Mouse (Mus musculus) right cerebral cortex, postnatal 36 days (tissue): ENCODE measurements around the gene Arhgap20.
A peak's percentile ranks its signal among the peaks of the same experiment; 100 is the strongest.

Source experiments
- DNase-seq, 2 experiments: peaks; one replicate each; pipeline ENCODE4 v3.0.0; 2022; ENCODE audit warnings: low spot score in 2 of 2, mixed read lengths in 1 of 2

Gene Arhgap20

GRCm38 (mm10) chr9:51798251-51798650, 33.1 kb downstream of the Arhgap20 start:
- DNase-seq, result no peak

DNA sequence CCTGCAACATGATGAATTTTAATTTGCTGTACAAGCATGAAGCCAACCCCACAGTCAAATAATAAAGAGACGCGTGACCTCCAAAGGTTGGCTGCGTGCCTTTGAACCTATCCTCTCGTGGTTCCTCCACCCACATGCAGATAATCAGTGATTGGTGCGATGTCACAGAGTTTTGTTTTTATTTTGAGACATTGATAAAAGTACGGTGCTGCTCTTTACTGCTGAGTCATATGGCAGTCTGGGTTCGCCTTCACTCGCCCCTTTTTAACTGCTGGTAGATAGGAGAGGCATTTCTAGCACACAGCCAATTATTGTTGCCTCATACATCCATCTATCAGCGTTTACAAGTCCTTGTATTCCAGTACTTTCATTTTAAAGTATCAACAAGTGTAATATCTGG, 34.0 kb downstream of the Arhgap20 start:
- no peak for DNase-seq

DNA sequence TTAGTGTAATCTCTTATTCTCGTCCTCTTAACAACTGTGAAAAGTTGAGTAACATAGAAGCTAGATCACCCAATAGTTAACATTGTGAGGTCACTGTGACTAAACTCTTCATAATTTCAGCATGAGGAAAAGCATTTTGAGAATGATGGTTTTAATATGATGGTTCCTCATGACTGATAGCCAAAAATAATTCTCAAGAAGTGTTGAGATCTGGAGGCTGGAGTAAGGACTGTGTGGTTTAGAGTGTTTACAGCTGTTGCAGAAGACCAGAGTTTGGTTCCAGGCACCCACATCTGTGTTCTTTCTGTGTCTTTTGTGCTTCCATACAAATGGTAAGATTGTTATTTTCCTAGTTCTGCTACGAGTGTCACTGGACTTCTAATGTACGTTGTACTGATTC, 42.1 kb downstream of the Arhgap20 start:
- no peak for DNase-seq

- DNase-seq, result no peak
These were observed 47.8 kb downstream of the Arhgap20 start for GRCm38 (mm10) chr9:51812931-51813330.

DNA sequence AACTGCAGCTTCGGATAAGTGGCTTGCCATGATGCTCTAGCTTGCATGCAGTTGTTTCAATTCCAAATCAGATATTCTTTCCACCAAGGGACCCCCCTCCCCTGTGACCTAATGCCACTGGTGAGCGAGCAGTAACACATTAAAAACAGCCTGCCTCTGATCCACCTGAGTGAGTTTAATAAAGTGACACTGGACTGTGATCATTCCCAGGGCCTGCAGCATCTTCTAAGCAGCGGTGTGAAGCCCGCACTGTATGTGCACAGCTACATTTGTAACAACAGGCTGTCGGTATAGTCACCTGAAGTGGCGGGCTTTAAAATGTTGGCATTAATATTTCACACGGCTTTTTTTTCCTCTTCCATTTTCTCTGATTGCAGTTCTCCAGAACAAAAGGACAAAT, 59.4 kb downstream of the Arhgap20 start:
- no peak for DNase-seq

GRCm38 (mm10) chr9:51831596-51831995, 66.5 kb downstream of the Arhgap20 start:
- no peak for DNase-seq

DNA sequence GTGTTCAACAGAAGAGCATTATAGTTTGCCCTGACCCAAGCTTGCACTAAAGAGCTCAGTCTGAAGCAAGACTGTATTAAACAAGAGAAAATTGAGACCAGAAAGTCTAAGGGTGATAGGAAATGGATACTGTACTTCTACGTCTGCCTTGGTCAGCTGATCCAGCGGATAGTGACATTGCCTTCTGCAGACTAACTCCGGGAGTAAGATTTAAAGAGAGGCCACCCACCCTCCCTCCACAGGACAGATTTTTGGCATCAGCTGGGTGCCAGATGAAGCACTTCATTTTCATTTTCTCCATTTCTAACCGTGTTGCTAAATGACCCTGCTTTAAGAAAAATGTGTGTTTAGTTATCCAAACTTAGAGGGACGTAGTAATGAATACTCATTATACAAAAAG, 67.2 kb downstream of the Arhgap20 start:
- DNase-seq, result no peak

DNA sequence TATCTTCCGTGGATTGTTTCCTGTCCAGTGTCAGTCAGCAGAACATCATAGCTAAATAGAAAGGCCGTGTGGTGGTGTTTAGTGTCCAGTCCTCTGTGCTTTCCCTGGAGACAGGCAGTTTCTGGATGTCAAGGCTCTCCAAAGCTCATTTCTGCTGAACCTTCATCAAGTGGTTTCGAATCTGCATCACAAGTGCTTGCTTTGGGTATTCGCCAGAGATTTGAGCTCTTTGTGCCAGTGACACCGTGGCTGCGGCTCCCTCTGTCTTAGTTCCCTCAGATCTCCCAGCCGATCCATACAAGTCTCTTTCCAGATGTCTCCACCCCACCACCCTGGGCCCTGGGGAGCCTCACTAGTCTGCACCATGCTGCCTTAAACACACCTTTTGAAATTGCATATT, 72.6 kb downstream of the Arhgap20 start:
- no peak for DNase-seq

DNA sequence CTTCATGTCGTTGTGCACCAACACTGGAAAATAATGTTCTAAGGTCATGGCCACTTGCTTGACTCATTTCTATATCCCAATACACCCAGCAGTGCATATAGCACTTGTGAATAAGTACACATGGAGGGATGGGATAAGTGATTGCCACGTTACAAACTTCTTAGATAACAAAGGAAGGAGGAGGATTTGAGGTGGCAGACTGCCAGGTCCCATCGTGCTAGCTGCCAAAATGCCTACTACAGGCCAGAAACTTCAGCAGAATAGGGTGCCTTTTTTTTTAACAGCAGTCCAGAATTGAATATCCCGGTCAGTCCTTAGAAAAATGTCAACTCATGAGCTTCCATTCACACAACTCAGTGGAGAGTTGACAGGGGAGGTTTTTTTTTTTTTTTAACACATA, 78.1 kb downstream of the Arhgap20 start:
- DNase-seq, result no peak

DNA sequence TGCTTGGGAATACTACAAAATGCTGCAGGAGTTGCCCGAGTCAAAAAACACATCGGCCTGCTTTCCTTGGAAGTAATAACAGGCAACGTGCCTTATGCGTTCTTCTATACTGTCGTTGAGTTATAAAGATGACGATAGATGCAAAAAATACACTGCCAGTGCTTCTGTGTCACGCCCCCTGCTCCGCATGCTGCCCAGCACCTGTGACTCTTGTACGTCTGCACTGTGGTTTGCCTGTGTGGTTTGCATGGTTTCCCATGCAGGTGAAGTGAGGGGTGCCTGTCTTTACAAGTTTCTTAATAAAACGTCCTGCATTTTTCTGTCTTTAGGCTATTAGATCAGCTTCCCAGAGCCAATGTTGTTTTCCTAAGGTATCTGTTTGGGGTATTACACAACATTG, 80.7 kb downstream of the Arhgap20 start:
- DNase-seq, result no peak

DNA sequence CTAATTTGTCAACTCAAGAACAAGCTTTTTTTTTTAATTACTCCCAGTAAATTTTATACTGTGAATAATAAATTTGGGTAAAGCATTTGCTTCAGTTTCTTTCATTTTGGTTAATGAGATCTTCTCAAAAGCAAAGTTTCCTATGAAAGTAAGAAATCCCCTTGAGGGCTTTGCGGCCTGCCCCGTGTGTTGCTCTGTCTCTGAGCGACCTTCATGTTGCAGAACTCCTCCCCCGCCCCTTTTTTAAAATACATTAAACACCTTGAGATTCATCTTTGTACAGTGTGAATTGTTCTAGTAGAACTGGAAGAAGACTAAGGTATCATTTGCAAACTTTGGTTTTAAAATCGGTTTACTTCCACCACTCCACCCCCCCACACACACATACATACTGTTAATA, 88.6 kb downstream of the Arhgap20 start:
- no peak for DNase-seq

- peak in 1 of 2 experiments; percentile 22 for DNase-seq
These were observed 99.1 kb downstream of the Arhgap20 start for GRCm38 (mm10) chr9:51864273-51864672.

GRCm38 (mm10) chr9:51866634-51867033, 101.5 kb downstream of the Arhgap20 start:
- DNase-seq, result no peak

- DNase-seq, result no peak
These were observed 103.9 kb downstream of the Arhgap20 start for GRCm38 (mm10) chr9:51869056-51869455.

DNA sequence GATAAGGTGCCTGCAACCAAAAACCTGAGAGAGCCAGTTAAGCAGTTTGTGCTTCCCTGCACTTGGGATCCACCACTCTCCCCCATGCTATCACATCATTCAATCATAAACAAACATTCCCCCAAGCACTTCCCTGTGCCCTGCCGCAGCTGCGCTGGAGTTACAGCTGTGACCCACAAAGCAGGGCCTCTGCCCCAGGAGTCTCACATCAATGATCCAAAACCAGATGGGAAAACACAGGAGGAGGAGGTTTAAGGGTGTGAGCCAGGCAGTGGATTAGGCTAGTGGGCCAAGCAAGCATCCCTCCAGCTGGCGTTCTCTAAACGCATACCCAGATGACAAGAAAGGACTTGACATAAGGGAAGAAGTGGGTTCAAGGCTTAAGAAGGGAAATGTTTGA, 109.2 kb downstream of the Arhgap20 start:
- DNase-seq, result no peak

GRCm38 (mm10) chr9:51875531-51875930, 110.4 kb downstream of the Arhgap20 start:
- DNase-seq, result no peak

DNA sequence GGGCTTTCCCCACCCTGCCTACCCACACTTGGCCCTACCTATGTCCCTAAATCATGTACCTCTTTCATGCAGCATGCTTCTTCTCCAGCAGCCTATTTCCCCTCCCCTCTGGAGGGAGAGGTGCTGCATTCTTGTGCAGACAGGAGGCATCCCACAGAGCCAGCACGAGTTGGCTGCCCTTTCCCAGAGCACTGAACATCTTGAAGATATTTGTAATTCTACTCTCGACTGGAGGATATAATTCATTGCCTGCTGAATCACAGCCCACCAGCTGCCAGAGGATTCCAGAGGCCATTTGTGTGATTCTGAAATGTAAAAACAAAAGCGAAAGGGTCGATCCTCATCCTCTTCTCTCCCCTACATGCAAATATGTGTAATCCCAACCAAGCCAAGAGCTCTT, 116.2 kb downstream of the Arhgap20 start:
- DNase-seq, result peak in 1 of 2 experiments; percentile 9

DNA sequence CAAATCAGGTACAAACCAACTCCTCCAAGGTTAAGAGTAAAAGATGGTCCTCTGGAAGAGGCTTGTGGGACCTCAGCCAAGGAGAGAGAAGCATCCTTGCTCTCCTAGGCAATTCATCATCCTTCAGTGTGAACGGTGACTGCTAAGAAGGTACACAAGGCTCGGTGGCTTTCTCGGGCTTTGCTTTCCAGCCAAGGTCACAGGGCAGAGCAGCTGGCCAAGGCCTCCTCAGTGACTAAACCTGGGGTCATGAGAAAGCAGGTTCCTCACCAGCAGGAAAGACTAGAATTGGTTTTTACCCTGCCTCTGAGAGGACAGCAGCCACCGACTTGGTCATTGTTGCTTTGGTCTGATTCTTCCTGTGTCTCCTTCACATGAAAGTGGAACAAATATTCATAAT, 116.7 kb downstream of the Arhgap20 start:
- DNase-seq, result no peak

- no peak for DNase-seq
These were observed 118.2 kb downstream of the Arhgap20 start for GRCm38 (mm10) chr9:51883319-51883718.

- no peak for DNase-seq
These were observed 127.8 kb downstream of the Arhgap20 start for GRCm38 (mm10) chr9:51892921-51893320.
